Mouse (Mus musculus): ENCODE data around the gene Rgn. TPM values are rescaled to one million over a fixed set of nuclear protein-coding genes. Genes with fewer than 3 reads are reported as not detected.

Gene Rgn
- total RNA-seq (2021), result 1 to 10 TPM in 1 of 2 experiments, under 1 TPM in 1; 0.17 to 1.2 TPM
- long read RNA-seq, experiment 1, result 0 reads
- long read RNA-seq, experiment 2, result 0 reads

DNA sequence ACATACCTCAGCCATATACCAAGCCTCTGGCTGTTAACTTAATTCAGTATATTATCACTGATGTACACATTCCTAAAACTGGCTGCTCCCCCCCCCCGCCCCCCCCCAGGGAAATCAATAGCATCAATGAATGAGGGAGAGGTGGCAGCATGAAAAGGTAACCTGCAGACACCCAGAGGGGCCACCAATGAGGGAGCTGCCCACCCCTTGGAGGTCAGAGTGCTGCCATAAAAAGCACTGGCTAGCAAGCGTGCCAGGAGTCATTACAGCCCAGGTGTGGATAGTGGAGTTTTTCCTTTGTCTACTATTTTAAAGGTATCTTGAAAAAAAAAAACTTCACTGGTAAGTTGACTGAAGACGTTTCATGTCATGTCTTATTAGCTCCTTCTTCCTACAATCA, at the start of gene Rgn:
Gene Rgn (plus strand): TSS at position 256 of the 400 bp plus-strand sequence.
- DNase-seq (ENCODE audit: low spot score in 2 of 2), result no peak

DNA sequence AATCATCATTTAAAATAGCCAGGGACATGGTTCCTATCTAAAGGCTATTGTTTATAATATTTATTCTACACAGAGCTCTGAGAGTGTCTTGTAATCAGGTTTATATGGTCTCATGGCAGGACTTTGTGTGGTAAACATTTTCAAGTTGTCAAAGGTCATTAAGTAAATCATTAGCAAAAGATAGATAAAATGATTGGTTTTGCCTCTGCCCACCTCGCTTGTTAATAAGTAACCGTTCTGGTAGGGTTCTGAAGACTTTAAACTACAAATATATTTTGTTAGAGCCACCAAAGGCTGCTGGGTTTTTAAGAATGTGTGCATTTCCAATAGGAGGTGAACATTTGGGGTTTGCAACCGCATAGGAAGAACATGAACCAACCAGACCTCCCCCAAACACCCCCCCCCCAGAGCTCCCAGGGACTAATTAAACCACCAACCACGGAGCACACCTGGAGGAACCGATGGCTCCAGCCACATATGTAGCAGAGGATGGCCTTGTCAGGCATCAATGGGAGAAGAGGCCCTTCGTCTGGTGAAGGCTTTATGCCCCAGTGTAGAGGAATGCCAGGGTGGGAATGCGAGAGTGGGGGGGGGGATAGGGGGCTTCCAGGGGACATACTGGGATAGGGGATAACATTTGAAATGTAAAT, 29.2 kb upstream of the Rgn start:
- DNase-seq (ENCODE audit: low spot score in 2 of 2), result no peak

- no peak for DNase-seq (ENCODE audit: low spot score in 2 of 2)
Observed at GRCm38 (mm10) chrX:20521578-20521977, 28.0 kb upstream of the Rgn start.

GRCm38 (mm10) chrX:20532621-20533020, 17.0 kb upstream of the Rgn start:
- no peak for DNase-seq (ENCODE audit: low spot score in 2 of 2)

DNA sequence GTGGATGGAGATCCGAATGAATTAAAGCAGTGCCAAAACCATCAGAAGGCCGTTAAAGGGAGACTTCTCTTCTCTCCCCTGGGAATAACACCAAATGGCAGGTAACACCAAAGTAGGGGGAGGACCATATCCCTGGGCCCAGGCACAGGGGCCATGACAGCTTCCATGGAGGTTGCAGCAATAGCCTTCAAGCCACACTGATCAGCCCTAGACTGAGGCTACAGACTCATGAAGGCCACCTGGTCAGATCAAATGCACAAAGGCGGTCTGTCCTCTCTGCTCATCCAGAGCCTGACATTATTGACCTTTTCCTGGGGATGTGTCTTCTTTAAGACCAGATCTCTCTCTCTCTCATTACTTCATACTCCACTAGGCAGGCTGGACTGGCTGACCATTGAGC, 5.7 kb upstream of the Rgn start:
- DNase-seq (ENCODE audit: low spot score in 2 of 2), result no peak

- DNase-seq (ENCODE audit: low spot score in 2 of 2), result no peak
Observed at GRCm38 (mm10) chrX:20547609-20548008, 2.0 kb upstream of the Rgn start.

DNA sequence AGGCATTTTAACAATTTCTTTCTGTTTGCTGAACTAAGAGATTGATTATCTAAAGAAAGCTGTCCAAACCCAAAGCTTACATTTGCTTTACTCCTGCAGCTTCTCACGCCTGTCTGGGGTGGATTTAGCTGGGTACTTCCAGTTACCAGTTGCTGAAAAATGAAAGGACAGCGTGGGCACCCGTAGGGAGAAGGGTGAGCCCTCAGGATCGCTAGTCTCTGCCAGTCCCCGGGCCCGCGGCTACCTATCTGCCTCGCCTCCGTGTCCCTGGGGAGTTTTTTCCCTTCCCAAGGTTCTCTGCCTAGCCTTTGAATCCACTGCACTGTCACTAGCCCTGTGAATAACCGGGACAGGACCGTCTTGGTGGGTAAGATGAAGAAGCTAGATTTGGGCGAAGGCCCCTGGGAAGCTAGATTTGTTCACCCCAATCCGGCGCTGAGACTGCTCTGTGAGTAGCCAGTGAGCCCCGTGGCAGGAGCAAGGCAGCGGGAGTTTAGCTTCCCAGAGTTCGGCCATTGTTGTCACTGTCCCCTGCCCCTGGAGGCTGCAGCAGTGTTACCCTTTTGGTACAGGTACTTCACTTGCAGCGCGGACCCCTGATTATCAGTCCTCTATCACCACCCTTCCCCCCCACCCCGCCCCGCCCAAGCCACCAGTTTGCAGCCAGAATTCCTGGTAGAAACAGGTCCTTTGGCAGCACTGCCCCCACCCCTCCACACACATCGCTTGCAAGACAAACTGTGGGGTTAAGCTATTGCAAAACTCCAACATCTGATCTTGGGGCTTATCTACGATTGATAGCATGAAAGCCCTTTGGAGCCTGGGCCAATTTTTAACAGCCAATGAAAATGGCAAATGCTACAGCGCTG, 1.3 kb upstream of the Rgn start:
- DNase-seq (ENCODE audit: low spot score in 2 of 2), result peak in 1 of 2 experiments; percentile 17

- no peak for DNase-seq (ENCODE audit: low spot score in 2 of 2)
Observed at GRCm38 (mm10) chrX:20548880-20549440, 627 bp upstream of the Rgn start.

- no peak for DNase-seq (ENCODE audit: low spot score in 2 of 2)
Observed at GRCm38 (mm10) chrX:20552199-20552598, 2.6 kb downstream of the Rgn start.

- DNase-seq (ENCODE audit: low spot score in 2 of 2), result no peak
Observed at GRCm38 (mm10) chrX:20561846-20562245, 12.3 kb downstream of the Rgn start.

DNA sequence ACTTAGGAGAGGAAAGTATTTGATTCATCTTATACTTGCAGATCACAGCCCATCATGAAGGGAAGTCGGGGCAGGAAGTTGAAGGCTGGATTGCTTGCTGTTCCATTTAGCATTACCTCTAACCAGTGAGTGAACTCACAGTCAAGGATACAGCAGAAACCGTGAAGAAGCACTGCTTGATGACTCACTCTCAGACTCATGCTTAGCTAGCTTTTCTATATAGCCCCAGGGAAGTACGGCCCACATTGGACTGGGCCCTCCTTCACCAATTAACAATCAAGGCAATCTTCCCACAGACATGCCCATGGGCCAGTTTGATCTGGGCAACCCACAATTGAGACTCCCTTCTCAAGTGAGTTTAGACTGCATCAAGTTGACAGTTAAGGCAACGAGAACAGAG, 14.4 kb downstream of the Rgn start:
- DNase-seq (ENCODE audit: low spot score in 2 of 2), result no peak

GRCm38 (mm10) chrX:20571024-20571423, 21.4 kb downstream of the Rgn start:
- DNase-seq (ENCODE audit: low spot score in 2 of 2), result no peak

DNA sequence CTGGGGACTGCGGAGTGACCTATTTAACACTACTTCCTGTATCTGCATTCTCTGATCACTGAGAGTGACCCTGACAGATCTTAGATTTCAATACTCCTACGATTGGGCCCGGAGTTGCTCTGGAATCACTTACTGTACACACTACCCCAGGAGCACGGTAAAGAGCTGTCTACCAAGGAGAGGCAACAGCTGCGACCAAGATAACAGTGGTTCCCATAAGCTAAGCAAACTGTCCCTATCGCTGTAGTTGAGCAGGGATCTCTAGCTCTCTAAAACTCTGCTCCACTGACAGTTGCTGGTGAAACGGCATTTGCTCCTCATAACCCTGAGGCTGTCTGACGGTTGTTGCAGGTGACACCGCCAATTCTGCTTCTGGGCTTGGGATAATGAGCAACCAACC, 23.1 kb downstream of the Rgn start:
- DNase-seq (ENCODE audit: low spot score in 2 of 2), result no peak

DNA sequence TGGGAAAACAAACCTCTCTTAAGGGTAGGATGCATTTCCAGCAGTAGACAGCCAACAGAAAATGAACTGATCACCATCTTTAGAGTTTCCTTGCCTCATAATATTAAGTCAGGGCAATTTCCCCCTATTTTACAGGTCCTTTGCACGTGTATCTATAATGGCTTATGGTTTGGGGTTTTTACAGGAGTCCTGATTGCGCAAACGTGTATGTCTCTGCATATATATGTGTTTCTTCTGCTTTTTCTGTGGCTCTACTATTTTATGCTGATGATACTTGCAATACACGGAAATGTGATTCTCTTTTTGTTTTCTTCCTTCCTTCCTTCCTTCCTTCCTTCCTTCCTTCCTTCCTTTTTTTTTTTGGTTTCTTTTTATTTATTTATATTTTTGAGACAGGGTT, 24.3 kb downstream of the Rgn start:
- DNase-seq (ENCODE audit: low spot score in 2 of 2), result no peak

GRCm38 (mm10) chrX:20587968-20588367, 38.4 kb downstream of the Rgn start:
- DNase-seq (ENCODE audit: low spot score in 2 of 2), result no peak

DNA sequence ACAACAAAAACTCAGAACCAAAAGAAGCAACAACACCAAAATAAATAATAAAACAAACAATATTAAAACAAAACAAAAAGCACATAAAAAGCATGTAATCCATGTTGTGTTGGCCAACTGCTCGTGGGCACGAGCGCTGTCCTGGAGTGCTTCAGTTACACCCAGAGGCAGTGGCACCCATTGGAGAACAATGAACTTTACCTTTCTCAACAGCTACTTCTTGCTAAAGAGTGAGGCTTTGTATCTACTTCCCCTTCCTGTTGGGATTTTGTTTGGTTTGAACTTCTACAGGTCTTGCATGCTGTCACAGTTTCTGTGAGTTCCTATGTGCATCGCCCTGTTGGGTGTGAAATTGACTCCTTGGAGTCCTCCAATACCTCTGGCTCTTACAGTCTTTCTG, 58.9 kb downstream of the Rgn start:
- no peak for DNase-seq (ENCODE audit: low spot score in 2 of 2)

Other genes starting within 250 kb of the Rgn start
- 10 to 100 TPM; 11.9 to 12.3 TPM for gene Rp2, start 185.3 kb upstream of the Rgn start, total RNA-seq (2021)
- gene Jade3, start 124.1 kb upstream of the Rgn start, total RNA-seq (2021), result 1 to 10 TPM; 2.6 to 4.4 TPM
- 10 to 100 TPM; 26.7 to 27.0 TPM for gene Rbm10, start 67.7 kb downstream of the Rgn start, total RNA-seq (2021)
- gene Ndufb11, start 67.8 kb downstream of the Rgn start, total RNA-seq (2021), result 100 to 1,000 TPM; 268 TPM
- gene Uba1, start 108.5 kb downstream of the Rgn start, total RNA-seq (2021), result 100 to 1,000 TPM; 200 to 208 TPM
- 100 to 1,000 TPM; 144 to 145 TPM for gene Cdk16, start 138.2 kb downstream of the Rgn start, total RNA-seq (2021)
- gene Usp11, start 154.1 kb downstream of the Rgn start, total RNA-seq (2021), result 10 to 100 TPM; 19.6 to 23.3 TPM
- 10 to 100 TPM; 86.6 to 92.4 TPM for gene Araf, start 248.0 kb downstream of the Rgn start, total RNA-seq (2021)

Data from gastrocnemius, postnatal 4 days (tissue).